Mouse (Mus musculus) CH12.LX (cell line): Measurements from ENCODE around the gene Ccdc78.

Source experiments
- CHD1 ChIP-seq: IDR thresholded peaks from 2 replicates; pipeline ENCODE4 v1.6.1; 2012; ENCODE audit warnings: low read depth, low read length, improper control_type of control experiment, inconsistent platforms
- CTCF ChIP-seq, 2 experiments: IDR thresholded peaks in 1 of 2; conservative IDR thresholded peaks in 1 of 2; 2 replicates each; pipeline ENCODE4 v1.5.1; 2011 to 2012; ENCODE audit warnings: low read depth in 2 of 2, low read length in 2 of 2, improper control_type of control experiment in 1 of 2, inconsistent platforms in 1 of 2, mild to moderate bottlenecking in 1 of 2, moderate library complexity in 1 of 2
- ELF1 ChIP-seq: IDR thresholded peaks from 2 replicates; pipeline ENCODE4 v1.6.1; 2014; ENCODE audit warnings: low read depth, mild to moderate bottlenecking, inconsistent platforms, low read length, improper control_type of control experiment
- POLR2A ChIP-seq: IDR thresholded peaks from 2 replicates; pipeline ENCODE4 v1.6.1; 2011; ENCODE audit warnings: low read depth, mild to moderate bottlenecking, improper control_type of control experiment, low read length
- POLR2AphosphoS2 ChIP-seq: IDR thresholded peaks from 2 replicates; pipeline ENCODE4 v1.6.1; 2011; ENCODE audit warnings: low read depth, low read length, improper control_type of control experiment
- RAD21 ChIP-seq: IDR thresholded peaks from 2 replicates; pipeline ENCODE4 v1.6.1; 2011; ENCODE audit warnings: low read depth, mild to moderate bottlenecking, low read length, improper control_type of control experiment, moderate library complexity
- TCF12 ChIP-seq: IDR thresholded peaks from 2 replicates; pipeline ENCODE4 v1.6.1; 2014; ENCODE audit warnings: low read depth, mild to moderate bottlenecking, inconsistent platforms, low read length, improper control_type of control experiment
- UBTF ChIP-seq: IDR thresholded peaks from 2 replicates; pipeline ENCODE4 v1.6.1; 2012; ENCODE audit warnings: low read depth, mild to moderate bottlenecking, inconsistent platforms, low read length, improper control_type of control experiment, moderate library complexity

DNA sequence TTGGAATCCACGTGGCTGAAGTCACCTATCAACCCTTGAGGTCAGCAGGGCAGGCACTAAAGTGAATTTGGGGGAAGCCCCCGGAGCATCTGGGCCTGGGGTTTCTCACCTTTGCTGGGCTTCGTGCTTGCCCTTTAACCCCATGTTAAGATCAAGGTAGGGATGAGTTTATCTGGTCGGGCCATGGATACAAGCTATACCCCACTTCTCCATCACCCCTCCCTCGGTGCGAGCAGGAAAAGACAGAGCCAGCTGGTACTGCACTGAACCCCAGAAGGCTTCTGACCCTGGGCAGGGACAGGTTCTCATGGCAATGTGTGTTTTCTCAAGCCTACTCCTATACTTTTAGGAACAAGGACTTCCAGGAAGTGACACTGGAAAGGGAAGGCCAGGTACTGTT lies 5.0 kb upstream of the Ccdc78 start:
- TF ChIP-seq CTCF (conservative IDR thresholded peaks at IDR 0.05 in 1 of 2, IDR thresholded peaks at IDR 0.05 in 1 of 2; ENCODE audit: low read depth in 2 of 2, low read length in 2 of 2) (no peak), ELF1 (no peak), POLR2AphosphoS2 (no peak), CHD1 (no peak), RAD21 (no peak), POLR2A (no peak), UBTF (no peak), TCF12 (no peak)
